Mouse (Mus musculus) mesoderm, embryonic 11.5 days (tissue): ENCODE results near the gene Dapk1.

Source experiments
- DNase-seq: peaks from one replicate; pipeline ENCODE4 v3.0.0-alpha.2; 2012; ENCODE audit warnings: low read depth, low spot score

Gene Dapk1

GRCm38 (mm10) chr13:60809690-60810089, 207.9 kb downstream of the Dapk1 start:
- DNase-seq: no peak

GRCm38 (mm10) chr13:60812768-60813167, 211.0 kb downstream of the Dapk1 start:
- no peak for DNase-seq
